Mouse (Mus musculus) hindbrain, embryonic 16.5 days (tissue): ENCODE results near the gene Cpa2. TPM values are rescaled to one million over a fixed set of nuclear protein-coding genes. Genes with fewer than 3 reads are reported as not detected.
A peak's percentile ranks its signal among the peaks of the same experiment; 100 is the strongest.

Experiments used
- ATAC-seq: fragments of 200-750 bp; cut with Nextera tagmentation; 2 replicates; pipeline ENCODE4 v1.8.0; 2017; ENCODE audit warnings: moderate TSS enrichment, moderate library complexity
- H3K27ac ChIP-seq: fragments of 300-500 bp; sonication (generic); 2 replicates; pipeline ENCODE4 v1.5.1; 2014; ENCODE audit warnings: low read depth, mild to moderate bottlenecking, control low read depth, low read length, moderate library complexity
- H3K27me3 ChIP-seq: fragments of 300-500 bp; sonication (generic); replicated peaks from 2 replicates; pipeline ENCODE4 v1.6.1; 2014; ENCODE audit warnings: low read length; ENCODE audit not compliant: control insufficient read depth, insufficient read depth
- H3K36me3 ChIP-seq: fragments of 300-500 bp; sonication (generic); 2 replicates; pipeline ENCODE4 v1.6.1; 2014; ENCODE audit warnings: mild to moderate bottlenecking, low read length, moderate library complexity, mixed read lengths; ENCODE audit not compliant: control insufficient read depth, insufficient read depth
- H3K4me1 ChIP-seq: fragments of 300-500 bp; sonication (generic); 2 replicates; pipeline ENCODE4 v1.6.1; 2014; ENCODE audit warnings: low read depth, low read length; ENCODE audit not compliant: control insufficient read depth, insufficient read depth
- H3K4me2 ChIP-seq: fragments of 300-500 bp; sonication (generic); 2 replicates; pipeline ENCODE4 v1.6.1; 2014; ENCODE audit warnings: mild to moderate bottlenecking, low read length, control low read depth, moderate library complexity
- H3K4me3 ChIP-seq: fragments of 300-500 bp; sonication (generic); 2 replicates; pipeline ENCODE4 v1.5.1; 2014; ENCODE audit warnings: mild to moderate bottlenecking, low read length, control low read depth, moderate library complexity
- H3K9ac ChIP-seq: fragments of 300-500 bp; sonication (generic); 2 replicates; pipeline ENCODE4 v1.6.1; 2014; ENCODE audit warnings: low read depth, mild to moderate bottlenecking, control low read depth, low read length, moderate library complexity
- H3K9me3 ChIP-seq: fragments of 300-500 bp; sonication (generic); 2 replicates; pipeline ENCODE4 v1.6.1; 2014; ENCODE audit warnings: mild to moderate bottlenecking, low read length, moderate library complexity; ENCODE audit not compliant: control insufficient read depth
- WGBS: fragments of 180-500 bp; shearing (Covaris S2); extraction: QIAGEN DNeasy Blood & Tissue Kit; methylation state at CpG from one replicate; pipeline ENCODE4 v1.1.7; 2014; 5-methylcytosine and 5-hydroxymethylcytosine counted together
- polyA plus RNA-seq: library from polyadenylated mRNA; unstranded; fragments of >200 nt; fragmentation: Nextera tagmentation; extraction: Ambion mirVana; gene quantifications from 2 replicates; pipeline ENCODE4 v1.2.1, GENCODE M21; 2015

Gene Cpa2
- polyA plus RNA-seq, result 7.6 and 9.7 TPM in 2 replicates

DNA sequence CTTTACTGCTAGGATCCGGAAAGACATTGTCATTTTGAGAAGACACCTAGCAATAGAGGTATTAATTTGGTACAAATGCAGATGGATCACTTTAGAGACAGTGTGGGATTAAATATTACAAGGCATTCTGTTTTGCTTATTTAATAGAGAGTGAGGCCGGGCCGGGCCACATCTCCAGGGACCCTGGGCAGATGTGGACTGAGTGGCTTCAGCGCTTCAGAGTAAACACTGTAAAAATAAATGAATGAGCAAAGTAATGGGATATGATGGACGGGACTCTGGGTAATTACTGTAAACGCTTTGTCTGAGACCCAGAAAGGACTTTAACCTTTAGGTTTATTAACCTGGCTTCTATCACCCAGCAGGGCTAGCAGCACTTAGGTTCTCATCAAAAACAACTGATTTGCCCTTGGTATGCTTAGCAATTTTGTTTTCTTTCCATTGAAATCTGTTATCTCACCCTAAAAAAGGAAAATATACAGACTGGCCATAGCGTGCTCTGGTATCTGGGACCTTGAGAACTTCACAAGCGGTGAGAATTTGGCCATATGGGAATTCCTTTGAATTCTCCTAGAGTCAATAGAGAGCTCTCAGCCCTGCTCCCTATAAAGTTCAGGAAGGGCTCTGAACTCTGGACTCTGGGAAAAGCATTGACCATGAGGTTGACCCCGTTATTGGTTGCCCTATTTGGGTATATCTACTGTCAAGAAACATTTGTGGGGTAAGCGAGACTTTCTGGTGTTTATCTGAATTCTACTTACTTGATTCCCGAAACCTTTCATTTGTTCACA, at the start of gene Cpa2:
Cpa2 (plus strand) TSS at position 574 of the 791 bp plus-strand sequence.
- no peaks in the 10 kb centered on the region for H3K27me3 ChIP-seq
- H3K9me3 ChIP-seq, result no peaks in the 10 kb centered on the region
- no peaks in the 10 kb centered on the region for H3K36me3 ChIP-seq
- ATAC-seq, result no peak
- WGBS, result 82% methylated on average over 11 of the region's 11 CpGs
- no peak within 1 kb of the TSS for H3K9ac ChIP-seq
- H3K27ac ChIP-seq, result no peak within 1 kb of the TSS
- H3K4me2 ChIP-seq, result no peak within 1 kb of the TSS
- H3K4me3 ChIP-seq, result no peak within 1 kb of the TSS
- no peaks in the 10 kb centered on the region; the same call in none of the 2 replicates for H3K4me1 ChIP-seq

GRCm38 (mm10) chr6:30499049-30499448, 42.3 kb upstream of the Cpa2 start:
- Histone ChIP-seq H3K27ac (no peak overlapping the region), H3K4me2 (no peak overlapping the region), H3K9ac (no peak overlapping the region), H3K27me3 (no peaks in the 10 kb centered on the region), H3K36me3 (peaks cover 9% of the 10 kb centered on the region), H3K4me3 (no peak overlapping the region), H3K4me1 (no peaks in the 10 kb centered on the region), H3K9me3 (no peaks in the 10 kb centered on the region)
- 80% methylated on average over 3 of the region's 3 CpGs for WGBS
- no peak for ATAC-seq

GRCm38 (mm10) chr6:30508824-30509223, 32.6 kb upstream of the Cpa2 start:
- H3K4me2 ChIP-seq, result peak overlapping the region; percentile 78
- no peaks in the 10 kb centered on the region for H3K27me3 ChIP-seq
- H3K27ac ChIP-seq, result peak overlapping the region; percentile 92
- ATAC-seq, result no peak
- H3K4me3 ChIP-seq, result peak overlapping the region; percentile 67
- peaks cover 4% of the 10 kb centered on the region; the same call in 1 of the 2 replicates for H3K4me1 ChIP-seq
- H3K36me3 ChIP-seq, result peaks cover 2% of the 10 kb centered on the region; the same call in 1 of the 2 replicates
- peak overlapping the region; percentile 80 for H3K9ac ChIP-seq
- no peaks in the 10 kb centered on the region for H3K9me3 ChIP-seq
- 8% methylated on average over 2 of the region's 2 CpGs for WGBS

DNA sequence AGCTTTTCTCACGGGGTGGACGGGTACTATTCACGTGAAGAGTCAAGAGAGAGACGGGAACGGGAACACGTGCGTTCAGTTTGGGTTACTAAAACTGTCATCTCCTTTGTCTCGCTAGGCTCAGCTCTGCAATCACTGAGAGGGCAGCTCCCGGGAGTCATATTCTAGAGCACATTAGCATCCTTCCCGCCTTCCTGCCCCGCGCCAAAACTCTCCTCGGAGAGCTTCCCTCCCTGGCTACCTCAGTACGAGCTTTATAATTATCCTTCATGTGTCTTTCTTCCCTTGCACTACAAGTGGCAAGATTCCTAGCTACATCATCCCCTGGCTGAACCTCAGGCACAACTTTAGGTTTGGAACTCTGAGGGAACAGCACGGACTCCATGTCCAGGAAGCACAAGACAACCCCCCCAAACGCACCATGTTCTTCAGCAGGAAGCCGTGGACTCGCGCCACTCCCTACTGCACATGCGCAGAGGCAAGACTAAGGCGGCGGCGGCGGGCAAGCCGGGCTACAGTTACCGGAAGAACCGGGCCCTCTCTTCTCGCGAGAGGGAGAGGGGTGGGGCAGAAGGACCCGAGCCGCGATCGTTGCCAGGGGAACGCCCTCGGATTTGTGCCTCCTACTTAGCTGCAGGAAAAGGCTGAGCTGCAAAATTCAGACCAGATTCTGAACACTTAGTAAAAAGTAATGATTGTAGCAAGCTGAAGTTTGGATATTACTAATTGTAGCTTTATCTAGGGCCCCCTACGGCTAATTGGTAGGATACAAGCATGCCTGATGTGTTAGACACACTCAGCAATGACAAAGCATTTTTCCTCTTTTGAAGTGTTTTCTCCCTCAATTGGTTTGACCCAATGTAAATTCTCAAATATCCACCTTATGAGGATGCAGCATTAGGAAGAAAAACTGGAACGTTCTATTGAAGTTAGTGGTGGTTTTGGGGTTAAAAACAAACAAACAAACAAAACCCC, 31.8 kb upstream of the Cpa2 start, which contains the start of the genes Tmem209 and Ssmem1:
Tmem209 (minus strand) TSS at position 519 of the 975 bp plus-strand sequence.
Ssmem1 (plus strand) TSS at position 585 of the 975 bp plus-strand sequence.
- WGBS, result under 1% methylated on average over 37 of the region's 37 CpGs
- Histone ChIP-seq H3K9ac (peak within 1 kb of the TSS; percentile 80), H3K4me2 (peak within 1 kb of the TSS; percentile 78), H3K4me3 (peak within 1 kb of the TSS; percentile 67), H3K27ac (peak within 1 kb of the TSS; percentile 92), H3K36me3 (no peaks in the 10 kb centered on the region), H3K4me1 (peaks cover 4% of the 10 kb centered on the region; the same call in 1 of the 2 replicates), H3K27me3 (no peaks in the 10 kb centered on the region), H3K9me3 (no peaks in the 10 kb centered on the region)
- peak; percentile 99 for ATAC-seq

DNA sequence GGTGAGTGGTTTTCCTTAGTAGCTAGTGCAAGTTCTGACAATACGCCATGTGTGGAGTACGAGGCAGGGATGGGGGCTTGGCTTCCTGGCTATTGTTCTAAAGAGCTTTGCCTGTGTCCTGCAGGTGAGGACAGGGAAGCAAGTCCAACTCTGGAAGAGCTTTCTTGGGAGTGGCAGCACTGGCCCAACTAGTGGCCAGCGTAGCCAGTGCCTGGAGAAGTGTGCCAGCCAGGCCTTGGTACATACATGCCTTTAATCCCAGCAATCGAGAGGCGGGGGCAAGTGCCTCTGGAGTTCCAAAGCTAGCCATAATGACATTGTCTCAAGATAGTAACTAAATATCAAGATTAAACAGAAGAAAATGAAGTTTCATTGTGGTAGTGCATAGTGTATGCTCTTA, 31.1 kb upstream of the Cpa2 start:
- Histone ChIP-seq H3K27me3 (no peaks in the 10 kb centered on the region), H3K36me3 (no peaks in the 10 kb centered on the region), H3K9ac (peak overlapping the region; percentile 59; the same call in 1 of the 2 replicates), H3K4me1 (peaks cover 4% of the 10 kb centered on the region; the same call in 1 of the 2 replicates), H3K4me3 (no peak overlapping the region; the same call in 1 of the 2 replicates), H3K4me2 (peak overlapping the region; percentile 78), H3K9me3 (no peaks in the 10 kb centered on the region), H3K27ac (peak overlapping the region; percentile 92; the same call in 1 of the 2 replicates)
- 66% methylated on average over 5 of the region's 5 CpGs for WGBS
- no peak for ATAC-seq

DNA sequence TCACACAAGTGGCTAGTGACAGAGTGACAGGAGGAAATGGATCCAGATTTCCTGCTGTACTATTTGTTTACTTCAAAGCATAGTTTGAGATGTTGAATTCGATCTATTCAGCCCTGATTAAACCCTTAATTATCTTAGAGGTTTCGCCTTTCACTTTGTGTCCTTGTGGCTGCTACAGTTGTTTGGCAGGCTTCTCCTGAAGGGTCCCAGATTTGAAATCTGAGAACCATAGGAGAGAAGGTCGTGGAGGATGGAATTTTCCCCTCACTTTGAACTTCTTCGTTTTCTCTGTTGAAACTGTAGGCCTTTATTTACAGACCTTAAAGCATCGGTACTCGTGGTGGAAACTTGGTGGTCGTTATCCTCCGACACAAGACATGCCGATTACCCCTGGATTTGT, 27.1 kb upstream of the Cpa2 start:
- WGBS, result 35% methylated on average over 9 of the region's 9 CpGs
- no peaks in the 10 kb centered on the region for H3K9me3 ChIP-seq
- H3K4me1 ChIP-seq, result peaks cover 4% of the 10 kb centered on the region; the same call in 1 of the 2 replicates
- no peak overlapping the region for H3K27ac ChIP-seq
- no peak overlapping the region for H3K4me2 ChIP-seq
- no peaks in the 10 kb centered on the region for H3K36me3 ChIP-seq
- no peak overlapping the region for H3K4me3 ChIP-seq
- H3K27me3 ChIP-seq, result no peaks in the 10 kb centered on the region
- H3K9ac ChIP-seq, result no peak overlapping the region
- no peak for ATAC-seq

GRCm38 (mm10) chr6:30520400-30520799, 21.0 kb upstream of the Cpa2 start:
- Histone ChIP-seq H3K27ac (no peak overlapping the region), H3K4me1 (no peaks in the 10 kb centered on the region), H3K9me3 (no peaks in the 10 kb centered on the region), H3K36me3 (no peaks in the 10 kb centered on the region), H3K9ac (no peak overlapping the region), H3K4me3 (no peak overlapping the region), H3K27me3 (no peaks in the 10 kb centered on the region), H3K4me2 (no peak overlapping the region)
- ATAC-seq, result no peak
- 62% methylated on average over 11 of the region's 11 CpGs for WGBS

- Histone ChIP-seq H3K9ac (no peak overlapping the region), H3K27me3 (no peaks in the 10 kb centered on the region), H3K4me3 (no peak overlapping the region), H3K9me3 (no peaks in the 10 kb centered on the region), H3K4me1 (peaks cover 7% of the 10 kb centered on the region), H3K36me3 (no peaks in the 10 kb centered on the region), H3K27ac (no peak overlapping the region), H3K4me2 (no peak overlapping the region)
- WGBS, result 51% methylated on average over 7 of the region's 7 CpGs
- ATAC-seq, result no peak
Measured at GRCm38 (mm10) chr6:30525456-30526332, 15.7 kb upstream of the Cpa2 start.
